Mouse (Mus musculus) ES-E14 (cell line): ENCODE data around the gene Rara. TPM values are rescaled to one million over a fixed set of nuclear protein-coding genes. Genes with fewer than 3 reads are reported as not detected.

Experiments
- DNase-seq: peaks from one replicate; pipeline ENCODE4 v3.0.0-alpha.2; 2013; ENCODE audit warnings: low read depth, low spot score
- H3K27ac ChIP-seq: 2 replicates; pipeline ENCODE4 v1.5.1; 2012; ENCODE audit warnings: low read depth, mild to moderate bottlenecking, low read length, moderate library complexity, mixed read lengths; ENCODE audit not compliant: poor library complexity, insufficient read depth, severe bottlenecking
- H3K36me3 ChIP-seq: 2 replicates; pipeline ENCODE4 v1.6.1; 2012; ENCODE audit warnings: mild to moderate bottlenecking, low read length, moderate library complexity, mixed read lengths; ENCODE audit not compliant: control insufficient read depth, poor library complexity, insufficient read depth, severe bottlenecking
- H3K4me1 ChIP-seq, 2 experiments: fragments of 150-350 bp in 1 of 2; sonication (generic) in 1 of 2; 2 replicates each; pipeline ENCODE4 v1.6.1; 2012; ENCODE audit warnings: low read length in 2 of 2, mild to moderate bottlenecking in 1 of 2, mixed read lengths in 1 of 2; ENCODE audit not compliant: control insufficient read depth in 2 of 2, insufficient read depth in 2 of 2, poor library complexity in 1 of 2
- H3K4me3 ChIP-seq, 2 experiments: fragments of 150-350 bp in 1 of 2; sonication (generic) in 1 of 2; 2 replicates each; pipeline ENCODE4 v1.5.1; 2012; ENCODE audit warnings: low read length in 2 of 2, low read depth in 1 of 2, mild to moderate bottlenecking in 1 of 2, mixed read lengths in 1 of 2; ENCODE audit not compliant: insufficient read depth in 1 of 2, poor library complexity in 1 of 2, severe bottlenecking in 1 of 2
- H3K9ac ChIP-seq: 2 replicates; pipeline ENCODE4 v1.6.1; 2012; ENCODE audit warnings: low read depth, mild to moderate bottlenecking, low read length, mixed read lengths; ENCODE audit not compliant: poor library complexity, insufficient read depth, severe bottlenecking
- H3K9me3 ChIP-seq: fragments of 150-350 bp; sonication (generic); 2 replicates; pipeline ENCODE4 v1.6.1; 2012; ENCODE audit warnings: low read depth, mild to moderate bottlenecking, low read length; ENCODE audit not compliant: control insufficient read depth, insufficient read depth
- CHD2 ChIP-seq: IDR thresholded peaks from 2 replicates; pipeline ENCODE4 v1.6.1; 2014; ENCODE audit warnings: mild to moderate bottlenecking, low read depth, low read length, inconsistent platforms
- HCFC1 ChIP-seq: IDR thresholded peaks from 2 replicates; pipeline ENCODE4 v1.6.1; 2012; ENCODE audit warnings: low read length, inconsistent platforms, borderline replicate concordance; ENCODE audit not compliant: insufficient read depth
- MAFK ChIP-seq: IDR thresholded peaks from 2 replicates; pipeline ENCODE4 v1.6.1; 2014; ENCODE audit warnings: mild to moderate bottlenecking, low read depth, low read length, inconsistent platforms; ENCODE audit not compliant: insufficient read depth
- ZC3H11A ChIP-seq: IDR thresholded peaks from 2 replicates; pipeline ENCODE4 v1.6.1; 2012; ENCODE audit warnings: low read depth, mild to moderate bottlenecking, inconsistent platforms, low read length, borderline replicate concordance
- ZNF384 ChIP-seq: IDR thresholded peaks from 2 replicates; pipeline ENCODE4 v1.6.1; 2012; ENCODE audit warnings: low read depth, low read length, inconsistent platforms
- in situ Hi-C, 2 experiments: fragments of 600-800 bp; cut with MboI; formaldehyde crosslinking; loops; one replicate each; pipeline ENCODE4 v1.15.1; 2025; ENCODE audit warnings: low sequenced_read_pairs in 2 of 2, inconsistent platforms in 1 of 2; ENCODE audit not compliant: unreplicated experiment in 2 of 2
- total RNA-seq: library from RNA; depleted of rRNA; stranded (reverse); fragments of 300-350 nt; gene quantifications from 2 replicates; pipeline ENCODE4 v1.2.3, GENCODE M21; 2012

Rara gene
- total RNA-seq, 1 experiment, result 25.8 TPM

- Histone ChIP-seq H3K4me3 (no peak overlapping the region), H3K9me3 (no peaks in the 10 kb centered on the region), H3K36me3 (peaks cover 41% of the 10 kb centered on the region), H3K9ac (no peak overlapping the region), H3K4me1 (peaks cover 0 to 21% of the 10 kb centered on the region in 2 experiments; a peak in 3 of 4 replicates), H3K27ac (no peak overlapping the region)
- TF ChIP-seq CHD2 (no peak), ZC3H11A (no peak), HCFC1 (no peak), ZNF384 (no peak), MAFK (no peak)
- no peak for DNase-seq
- in situ Hi-C loops, result loop anchor here (5.0 kb wide), 2 partner anchors 47 to 57 kb away; partner anchors contain the start of gene Rara (in 1 of the 2)
Observed at GRCm38 (mm10) chr11:98974213-98974612, 46.6 kb downstream of the Rara start.

- H3K9me3 ChIP-seq, result no peaks in the 10 kb centered on the region
- peaks cover 34% of the 10 kb centered on the region for H3K36me3 ChIP-seq
- H3K4me1 ChIP-seq, result peaks cover 0 to 16% of the 10 kb centered on the region in 2 experiments; a peak in 3 of 4 replicates
- no peak overlapping the region for H3K27ac ChIP-seq
- TF ChIP-seq MAFK (no peak), ZNF384 (peak; percentile 74), ZC3H11A (peak; percentile 81), HCFC1 (0 out of 2 replicates have a peak, but pooled peaks have one; percentile 37), CHD2 (peak; percentile 37; the same call in 1 of the 2 replicates)
- in situ Hi-C loops, result loop anchor here (5.0 kb wide), 2 partner anchors 48 to 58 kb away; partner anchors contain the start of gene Rara (in 1 of the 2)
- DNase-seq, result no peak
- H3K4me3 ChIP-seq, result no peak overlapping the region
- no peak overlapping the region for H3K9ac ChIP-seq
Observed at GRCm38 (mm10) chr11:98974871-98975719, 47.5 kb downstream of the Rara start.

GRCm38 (mm10) chr11:98978526-98979148, 51.0 kb downstream of the Rara start:
- Histone ChIP-seq H3K9ac (no peak overlapping the region), H3K4me3 (no peak overlapping the region), H3K9me3 (no peaks in the 10 kb centered on the region), H3K27ac (no peak overlapping the region), H3K4me1 (peaks cover 0 to 15% of the 10 kb centered on the region in 2 experiments; a peak in 2 of 4 replicates), H3K36me3 (peaks cover 2% of the 10 kb centered on the region)
- TF ChIP-seq CHD2 (no peak), ZC3H11A (no peak), MAFK (no peak), ZNF384 (no peak), HCFC1 (no peak)
- DNase-seq, result no peak
- in situ Hi-C loops, result no loop called here

GRCm38 (mm10) chr11:98979356-98979755, 51.7 kb downstream of the Rara start:
- no peak for DNase-seq
- no peaks in the 10 kb centered on the region for H3K9me3 ChIP-seq
- no peak overlapping the region for H3K9ac ChIP-seq
- peaks cover 0 to 17% of the 10 kb centered on the region in 2 experiments; a peak in 2 of 4 replicates for H3K4me1 ChIP-seq
- no peak overlapping the region for H3K4me3 ChIP-seq
- H3K27ac ChIP-seq, result no peak overlapping the region
- TF ChIP-seq ZC3H11A (no peak), MAFK (no peak), CHD2 (no peak), HCFC1 (no peak), ZNF384 (no peak)
- no peaks in the 10 kb centered on the region for H3K36me3 ChIP-seq
- in situ Hi-C loops, result no loop called here
